Mouse (Mus musculus): ENCODE measurements around the gene Nfib.

Nfib gene

DNA sequence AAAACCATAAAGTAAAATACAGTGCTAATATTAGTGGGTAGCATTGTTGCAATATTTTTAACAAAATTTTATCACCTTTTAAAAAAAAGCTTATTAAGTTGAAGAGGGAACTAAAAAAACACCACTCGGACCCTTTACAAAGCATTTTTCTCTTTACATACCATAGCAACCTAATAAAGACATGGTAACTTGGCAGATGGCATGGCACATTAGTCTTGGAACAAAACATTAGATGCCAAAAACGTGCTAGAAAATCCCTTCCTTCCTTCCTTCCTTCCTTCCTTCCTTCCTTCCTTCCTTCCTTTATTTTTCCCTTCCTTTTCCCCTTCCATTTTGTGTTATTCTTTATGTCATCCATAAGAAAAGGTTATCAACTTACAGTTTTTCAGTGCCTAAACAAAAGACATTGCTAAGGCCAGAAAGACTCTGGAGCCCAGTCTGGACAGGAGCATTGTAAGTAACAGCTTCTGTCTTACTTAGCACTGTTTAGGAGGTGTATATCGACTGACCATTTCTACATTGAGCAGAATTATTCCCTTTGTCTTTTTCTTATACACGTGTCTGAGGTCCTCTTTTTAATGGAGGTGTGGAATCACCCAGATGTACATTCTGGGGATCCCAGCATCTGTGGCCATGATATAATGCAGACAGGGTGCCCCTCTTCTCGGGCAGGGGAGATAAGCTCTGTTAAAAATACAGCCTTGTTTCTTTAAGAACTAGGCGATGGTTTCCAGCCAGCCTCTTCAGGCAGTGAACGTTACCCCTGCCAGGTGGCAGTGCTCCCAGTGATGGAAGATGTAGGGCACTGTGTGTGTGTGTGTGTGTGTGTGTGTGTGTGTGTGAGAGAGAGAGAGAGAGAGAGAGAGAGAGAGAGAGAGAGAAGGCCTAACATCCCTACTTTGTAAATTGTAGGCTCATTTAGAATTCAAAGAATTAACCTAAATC is 113.2 kb downstream of the Nfib start:
- in situ Hi-C loops (cut with MboI, MseI), result no loop called here

DNA sequence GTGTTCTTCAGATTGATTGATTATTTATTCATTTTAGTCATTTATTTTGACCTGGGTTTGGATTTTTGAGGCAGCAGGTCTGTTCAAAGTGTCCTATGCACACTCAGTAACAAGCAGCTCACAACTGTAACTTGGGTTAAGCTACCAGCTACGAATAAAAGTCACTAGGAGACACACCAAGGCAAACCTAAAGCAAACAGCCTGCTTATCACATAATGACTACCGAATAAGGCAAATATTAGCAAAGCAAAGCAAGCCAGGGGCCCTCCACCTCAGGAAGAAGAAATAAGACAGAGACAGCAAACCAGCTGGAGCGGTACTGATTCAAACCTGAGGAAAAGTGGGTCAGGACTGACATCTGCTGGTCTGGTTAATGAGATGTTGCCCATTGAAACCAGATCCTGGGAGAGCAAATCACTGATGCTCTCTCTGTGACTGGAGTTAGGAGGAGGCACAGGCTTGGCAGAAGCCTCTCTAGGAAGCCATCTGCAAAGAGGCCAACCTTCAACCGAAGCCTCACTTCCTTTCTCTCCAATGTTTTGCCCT is 116.1 kb downstream of the Nfib start:
- in situ Hi-C loops (cut with MboI, MseI), result no loop called here

DNA sequence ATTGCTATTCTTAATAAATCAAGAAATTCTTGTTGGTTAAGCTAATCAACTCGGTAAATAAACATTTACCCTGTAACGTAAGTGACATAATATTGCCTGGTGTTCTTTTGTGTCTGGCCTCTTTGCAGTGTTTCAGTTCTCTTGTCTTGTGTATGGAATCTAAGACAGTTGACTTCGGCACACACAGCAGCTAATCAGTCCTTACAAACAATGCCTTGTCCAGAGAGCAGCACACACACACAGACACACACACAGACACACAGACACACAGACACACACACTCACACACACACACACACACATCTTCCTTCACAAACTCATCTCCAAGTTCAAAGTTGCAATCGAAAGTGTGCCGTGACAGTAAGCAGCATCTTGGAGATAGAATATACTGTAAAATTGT is 116.8 kb downstream of the Nfib start:
- in situ Hi-C loops (cut with MboI, MseI), result no loop called here

DNA sequence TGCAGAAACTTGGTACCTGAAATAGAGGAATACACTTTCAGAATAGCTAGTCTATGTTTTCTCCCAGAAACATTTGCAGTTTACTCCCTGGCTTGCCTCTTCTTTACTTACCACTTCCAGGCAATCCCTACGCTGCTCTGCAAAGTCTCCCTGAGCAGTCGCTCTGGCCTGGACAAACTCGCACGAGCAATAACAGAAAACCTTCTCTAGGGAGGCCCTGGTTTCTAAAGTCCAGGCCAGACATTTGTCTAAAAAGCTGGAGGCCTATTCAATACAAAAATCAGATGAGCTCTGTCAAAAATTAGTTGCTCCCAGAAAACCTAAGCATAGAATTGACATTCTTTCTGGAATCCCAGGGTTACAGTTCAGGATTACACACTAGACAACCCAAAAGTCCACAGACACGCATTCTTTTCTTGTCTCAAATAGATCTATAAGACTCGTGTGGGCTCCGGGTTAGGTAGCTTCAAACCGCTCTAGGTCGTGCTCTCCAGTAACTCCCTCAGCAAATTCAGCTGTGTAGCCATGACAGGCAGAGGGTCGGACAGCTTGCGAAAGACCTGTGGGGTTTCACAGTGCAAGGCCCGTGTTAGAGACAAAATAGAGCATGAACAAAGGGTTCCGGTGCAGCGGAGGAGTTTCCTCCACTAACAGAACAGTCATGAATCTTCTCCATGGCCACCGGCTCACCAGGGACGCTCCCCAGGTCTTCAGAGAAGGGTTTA is 118.2 kb downstream of the Nfib start:
- in situ Hi-C loops (cut with MboI, MseI), result no loop called here

DNA sequence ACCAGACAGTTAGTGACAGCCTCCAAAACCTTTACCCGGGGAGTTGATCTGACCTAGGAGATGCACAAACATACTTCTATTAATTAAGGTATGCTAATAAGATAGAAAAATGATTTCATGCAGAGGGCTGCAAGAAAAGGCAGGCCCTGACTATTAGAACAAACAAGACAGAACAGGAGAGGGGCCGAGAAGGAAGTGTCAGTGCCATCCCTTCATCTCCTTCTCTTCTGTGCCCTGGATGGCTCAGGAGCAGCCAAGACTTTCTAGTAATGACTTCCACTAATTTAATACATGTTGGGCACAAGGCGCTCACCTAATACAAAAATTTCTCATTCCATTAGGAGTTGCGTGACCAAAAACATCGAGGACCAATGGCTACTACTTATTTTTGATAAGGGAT is 118.9 kb downstream of the Nfib start:
- in situ Hi-C loops (cut with MboI, MseI), result no loop called here

DNA sequence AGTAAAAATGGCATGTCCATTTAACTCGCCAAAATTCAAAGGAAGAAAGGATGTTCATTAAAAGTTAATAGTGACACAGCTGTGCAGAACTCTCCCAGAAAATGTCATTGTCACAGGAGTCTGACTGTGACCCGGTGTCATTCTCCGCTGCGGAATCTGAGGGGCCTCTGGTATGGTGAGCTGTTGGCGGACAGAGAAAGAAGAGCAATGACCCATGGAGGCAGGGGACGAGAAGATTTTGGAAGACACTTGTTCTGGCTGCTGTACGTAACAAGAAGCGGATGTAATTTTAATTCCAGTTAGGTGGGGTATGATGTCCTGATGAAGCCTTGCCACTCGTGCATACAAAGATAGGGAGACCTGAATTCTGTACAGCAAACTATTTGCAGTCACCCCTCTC is 120.0 kb downstream of the Nfib start:
- in situ Hi-C loops (cut with MboI, MseI), result no loop called here

DNA sequence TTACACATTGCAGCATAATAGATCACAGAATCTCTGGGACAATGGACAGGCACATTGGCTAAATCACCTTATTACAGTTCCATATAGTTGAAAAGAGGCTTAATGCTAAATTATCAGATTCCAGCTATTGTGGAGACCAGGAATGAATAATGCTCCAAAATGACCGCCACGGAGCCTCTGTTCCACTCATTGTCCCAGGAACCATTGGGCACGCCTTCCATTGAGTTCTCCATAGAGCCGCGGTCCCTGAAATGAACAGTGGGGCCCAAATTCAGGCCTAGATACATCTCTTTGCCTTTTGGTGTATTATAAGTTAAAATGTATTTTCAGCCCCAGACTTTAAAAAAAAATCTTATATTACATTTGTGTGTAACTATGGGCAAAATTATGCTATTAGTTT is 120.5 kb downstream of the Nfib start:
- in situ Hi-C loops (cut with MboI, MseI), result no loop called here

DNA sequence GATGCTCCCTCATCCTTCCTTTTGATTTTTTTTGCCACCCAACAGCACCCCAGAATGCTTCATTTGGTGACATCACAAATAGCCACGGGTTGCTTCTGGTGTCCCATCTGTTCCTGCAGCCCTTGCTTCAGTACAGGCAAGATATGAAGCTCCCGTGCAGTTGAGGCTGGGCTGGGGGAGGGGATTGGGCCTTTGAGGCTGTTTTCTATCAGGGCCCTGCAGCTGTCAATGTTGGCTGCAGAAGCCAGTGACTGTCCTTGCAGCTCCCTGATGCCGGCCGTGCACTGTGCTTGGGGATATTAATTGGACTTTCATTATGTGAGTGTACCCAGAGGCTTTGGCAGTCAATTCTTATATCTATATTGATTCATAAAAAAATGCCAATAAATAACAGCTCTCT is 121.0 kb downstream of the Nfib start:
- in situ Hi-C loops (cut with MboI, MseI), result no loop called here

DNA sequence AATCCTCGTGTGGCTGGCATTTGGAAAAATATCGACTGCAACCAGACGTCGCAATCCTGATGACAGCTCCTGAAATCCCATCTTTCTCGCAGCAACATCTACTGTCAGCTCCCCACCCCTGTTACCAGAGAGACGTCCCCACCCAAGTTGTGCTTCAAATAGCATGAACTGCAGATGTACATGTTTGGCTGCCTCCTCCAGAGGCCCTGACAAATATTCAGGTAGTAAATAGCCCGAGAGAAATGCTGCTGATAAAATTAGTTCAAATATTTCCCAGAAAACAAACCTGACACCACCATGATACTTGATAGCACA is 132.3 kb downstream of the Nfib start:
- in situ Hi-C loops (cut with MboI, MseI), result no loop called here

DNA sequence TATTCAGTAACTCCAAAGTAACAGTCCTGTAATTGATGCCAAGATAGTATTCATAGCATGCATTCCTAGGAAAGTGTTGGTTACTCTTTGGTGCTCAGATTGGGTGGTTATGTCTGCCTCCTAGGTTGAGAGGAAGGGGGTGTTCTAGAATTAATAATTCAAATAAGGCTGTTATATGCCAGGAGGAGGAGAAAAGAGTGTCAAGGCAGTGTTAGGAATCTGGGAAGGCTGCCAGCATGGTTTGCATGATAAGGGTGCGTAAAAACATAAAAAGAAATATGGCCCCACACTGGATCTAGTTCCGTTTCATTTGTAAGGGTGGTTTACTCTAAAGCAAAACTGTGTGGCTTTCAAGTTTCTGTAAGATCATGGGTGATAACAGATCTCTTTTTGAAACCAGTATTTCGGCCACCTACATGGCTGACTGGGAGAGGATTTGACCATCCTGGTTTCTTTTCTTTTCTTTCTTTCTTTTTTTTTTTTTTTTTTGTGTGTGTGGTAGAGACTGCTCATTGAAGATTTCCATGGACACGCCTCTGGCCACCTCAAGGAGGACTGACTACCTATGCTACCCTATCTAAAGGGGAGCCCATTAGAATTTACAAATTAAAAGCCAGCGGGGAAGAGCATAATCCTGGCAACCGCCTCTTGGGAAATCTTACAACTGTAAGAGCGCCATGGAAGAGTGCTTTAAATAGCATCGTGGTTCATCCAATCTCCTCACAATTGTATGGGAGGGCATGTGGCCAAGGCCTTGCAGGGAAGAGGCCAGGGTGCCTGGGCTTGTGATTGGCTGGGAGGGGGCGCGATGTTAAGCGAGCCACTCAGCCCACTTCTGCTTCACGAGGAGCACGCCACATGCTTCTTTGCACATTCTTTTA is 132.9 kb downstream of the Nfib start:
- in situ Hi-C loops (cut with MboI, MseI), result no loop called here

DNA sequence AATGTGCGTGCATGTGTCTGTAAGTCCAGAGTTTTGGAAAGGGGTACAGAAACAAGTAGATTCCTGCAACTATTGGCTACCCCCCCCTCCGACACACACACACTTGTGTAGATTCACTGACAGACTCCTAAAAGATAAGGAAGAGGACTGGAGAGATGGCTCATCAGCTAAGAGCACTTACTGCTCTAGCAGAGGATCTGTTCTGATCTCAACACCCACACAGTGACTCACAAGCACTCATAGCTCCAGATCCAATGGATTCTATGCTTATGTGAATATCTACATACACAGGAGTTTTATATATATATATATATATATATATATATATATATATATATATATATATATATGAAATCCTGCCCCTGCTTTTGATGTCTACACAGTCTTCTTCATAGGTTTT is 146.7 kb downstream of the Nfib start:
- in situ Hi-C loops (cut with MboI, MseI), result no loop called here

DNA sequence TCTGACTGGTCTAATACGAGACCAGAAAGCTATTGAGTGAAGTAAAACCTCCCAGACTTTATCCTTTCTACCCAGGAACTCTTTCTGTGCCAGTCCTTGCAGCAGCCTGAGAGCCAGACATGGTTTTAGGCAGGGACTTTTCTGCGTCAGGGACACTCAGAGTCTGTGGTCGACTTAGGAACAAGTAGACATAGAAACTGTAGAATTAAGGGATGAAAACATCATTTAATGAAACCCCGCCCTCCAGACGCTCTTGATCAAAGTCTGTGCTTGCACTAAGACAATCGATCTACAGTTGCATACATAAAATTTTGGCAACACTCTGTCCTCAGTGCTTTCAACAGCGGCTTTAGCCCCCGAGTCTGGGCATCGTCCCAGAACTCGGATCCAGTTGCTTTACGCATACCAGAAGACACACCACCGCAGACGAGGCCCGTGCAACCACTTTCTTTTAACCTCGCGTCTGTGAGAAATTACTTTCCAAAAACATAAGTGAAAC is 149.8 kb downstream of the Nfib start:
- in situ Hi-C loops (cut with MboI, MseI), result no loop called here

DNA sequence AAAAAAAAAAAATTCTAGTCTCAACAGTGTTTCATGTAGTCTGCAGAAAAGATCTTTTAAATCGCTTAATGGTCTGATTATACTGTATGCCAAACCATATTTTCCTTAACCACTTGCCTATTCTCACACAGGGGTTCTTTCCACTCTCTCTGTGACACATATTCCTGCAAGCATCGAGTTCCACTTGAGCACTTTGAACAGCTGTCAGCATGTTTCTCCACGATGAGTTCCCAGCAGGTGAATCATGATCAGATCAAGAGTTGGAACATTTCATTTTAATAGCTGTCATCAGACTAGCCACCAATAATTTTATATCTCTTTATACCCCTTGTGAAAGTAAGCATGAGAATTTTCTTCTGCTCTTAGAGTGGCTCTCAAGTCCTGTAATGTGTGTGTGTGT is 151.9 kb downstream of the Nfib start:
- in situ Hi-C loops (cut with MboI, MseI), result no loop called here

DNA sequence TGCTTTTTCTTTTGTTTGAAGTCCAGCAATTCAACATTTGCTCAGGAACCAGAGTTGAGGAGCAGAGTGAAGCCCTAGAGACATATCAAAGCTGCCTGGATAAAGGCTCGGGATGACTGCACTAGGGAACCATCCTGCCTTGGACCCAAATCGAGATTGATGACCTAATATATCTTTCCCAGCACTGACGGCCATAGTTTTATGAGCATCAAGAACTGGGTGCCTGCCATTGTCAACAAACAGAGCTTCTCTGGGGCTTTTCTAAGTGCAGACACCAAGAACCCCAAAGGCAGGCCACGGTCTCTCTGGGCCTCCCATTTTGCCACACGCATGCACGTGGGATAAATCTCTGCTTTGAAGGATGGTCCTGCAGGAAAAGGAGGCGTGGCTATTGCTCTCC is 153.3 kb downstream of the Nfib start:
- in situ Hi-C loops (cut with MboI, MseI), result no loop called here

DNA sequence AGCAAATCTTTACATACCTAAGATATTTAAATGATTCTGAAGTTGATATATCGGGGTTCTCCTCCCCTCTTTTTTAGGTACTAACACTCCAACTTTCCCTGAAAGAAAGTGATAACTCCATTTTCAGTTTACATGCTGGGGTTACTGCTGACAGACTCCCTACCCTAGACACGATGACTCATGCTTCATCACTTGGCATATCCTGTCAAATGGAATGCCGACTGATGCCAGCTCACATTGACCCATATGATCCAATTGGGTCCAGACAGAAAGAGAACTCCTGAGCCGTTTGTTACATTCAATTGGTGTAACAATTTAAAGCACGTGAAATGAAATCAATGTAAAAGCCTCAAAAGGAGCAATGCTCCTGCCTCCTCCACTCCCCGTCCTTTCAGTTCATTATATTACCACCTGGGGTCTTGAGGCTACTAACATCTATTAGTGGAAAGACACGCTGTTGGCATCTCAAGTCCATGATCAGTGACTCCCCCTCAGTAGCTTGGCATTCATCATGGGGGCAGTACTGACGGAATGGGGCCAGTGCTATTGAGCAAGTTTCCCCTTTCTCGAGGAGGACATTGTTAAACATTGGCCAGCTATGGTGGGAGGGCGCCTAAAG is 155.7 kb downstream of the Nfib start:
- in situ Hi-C loops (cut with MboI, MseI), result loop anchor here (10.0 kb wide), 1 partner anchor 1375 kb away; no protein-coding TSS in a partner anchor

DNA sequence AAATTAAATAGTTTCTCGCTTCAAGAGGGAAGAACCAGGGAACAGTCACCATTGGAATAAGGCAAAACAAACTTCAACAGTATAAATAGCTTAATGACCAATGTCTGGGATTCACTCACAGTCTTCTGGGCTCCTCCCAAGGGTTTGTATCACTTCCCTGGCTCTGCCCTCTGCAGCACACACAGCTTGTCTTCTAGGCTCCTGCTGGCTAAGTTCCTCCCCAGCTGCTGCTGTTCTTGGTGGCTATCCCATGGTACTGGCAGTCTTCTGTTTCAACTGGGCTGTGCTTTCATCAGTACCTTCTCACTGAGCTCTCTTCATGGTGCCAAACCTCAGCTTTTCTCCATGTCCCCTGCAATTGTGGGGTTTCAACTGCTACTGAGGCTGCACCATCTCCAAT is 157.3 kb downstream of the Nfib start:
- in situ Hi-C loops (cut with MboI, MseI), result loop anchor here (10.0 kb wide), 1 partner anchor 1373 kb away; no protein-coding TSS in a partner anchor

DNA sequence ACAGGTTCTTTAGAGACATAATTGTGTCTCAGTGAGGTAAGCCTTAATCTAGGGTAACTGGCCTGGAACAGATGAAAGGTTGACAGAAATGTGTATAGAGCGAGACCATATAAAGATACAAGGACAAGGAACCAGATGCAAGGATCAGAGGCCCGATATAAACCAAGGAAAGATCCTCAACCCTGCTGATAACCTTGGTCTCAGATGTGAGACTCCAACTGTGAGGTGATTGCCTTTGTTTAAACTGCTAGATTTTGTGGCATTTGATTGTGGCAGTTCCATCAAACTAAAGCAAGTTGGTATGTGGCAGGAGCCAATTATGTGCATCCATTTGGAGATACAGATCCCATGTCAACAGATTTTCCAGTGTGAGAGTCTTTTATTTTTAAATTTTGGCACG is 161.6 kb downstream of the Nfib start:
- in situ Hi-C loops (cut with MboI, MseI), result loop anchor here (10.0 kb wide), 1 partner anchor 1369 kb away; no protein-coding TSS in a partner anchor

DNA sequence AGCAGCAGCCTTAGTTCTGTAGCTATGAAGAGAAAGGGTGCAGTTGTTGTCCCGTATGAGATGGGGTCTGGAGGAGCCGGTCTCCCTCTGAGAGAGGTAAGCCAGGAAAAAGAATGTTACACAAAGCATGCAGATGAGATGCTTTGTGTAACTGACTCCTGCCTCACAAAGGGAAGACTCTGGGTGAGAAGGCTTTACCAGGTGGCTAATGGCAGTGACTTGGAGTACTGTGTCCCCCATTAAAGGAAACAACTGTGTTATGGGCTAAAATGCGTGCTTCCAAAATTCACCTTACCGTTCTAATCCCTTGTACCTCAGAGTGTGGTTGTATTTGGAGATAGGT is 162.2 kb downstream of the Nfib start:
- in situ Hi-C loops (cut with MboI, MseI), result loop anchor here (10.0 kb wide), 1 partner anchor 1369 kb away; no protein-coding TSS in a partner anchor

DNA sequence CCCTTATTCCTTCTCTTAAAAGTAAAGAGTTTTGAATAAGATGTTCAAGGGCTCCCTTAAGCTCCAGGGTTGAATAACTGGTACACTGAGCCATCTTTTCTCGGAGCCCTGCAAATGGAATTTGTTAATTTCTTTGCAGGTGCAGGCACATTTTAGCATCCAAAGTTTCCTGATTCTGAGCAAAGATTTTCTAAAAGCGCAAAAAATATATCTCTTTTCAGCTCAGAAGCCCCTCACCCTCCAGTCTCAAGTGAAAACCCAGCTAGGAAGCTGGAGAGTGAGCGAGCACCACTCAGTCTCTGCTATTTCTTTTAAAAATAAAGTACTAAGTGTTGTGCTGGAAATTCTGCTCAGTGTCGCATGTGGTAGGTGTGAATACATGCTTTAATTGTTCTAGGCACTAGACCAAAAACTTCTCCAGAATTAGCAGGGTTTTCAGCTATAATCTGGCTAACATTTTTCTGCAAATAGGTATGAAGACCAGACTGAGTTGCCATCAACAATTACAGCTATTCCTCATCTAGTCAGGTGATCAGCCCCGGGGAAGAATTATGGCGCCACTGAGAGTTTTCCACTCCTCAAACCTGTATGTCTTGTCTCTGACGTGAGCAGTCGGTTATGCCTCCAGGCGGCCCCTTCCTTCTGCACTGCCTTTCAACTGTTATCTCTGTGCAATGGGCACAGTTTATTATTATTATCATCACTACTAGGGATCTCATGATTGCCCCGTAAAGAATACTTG is 162.7 kb downstream of the Nfib start:
- in situ Hi-C loops (cut with MboI, MseI), result loop anchor here (10.0 kb wide), 1 partner anchor 1368 kb away; no protein-coding TSS in a partner anchor

DNA sequence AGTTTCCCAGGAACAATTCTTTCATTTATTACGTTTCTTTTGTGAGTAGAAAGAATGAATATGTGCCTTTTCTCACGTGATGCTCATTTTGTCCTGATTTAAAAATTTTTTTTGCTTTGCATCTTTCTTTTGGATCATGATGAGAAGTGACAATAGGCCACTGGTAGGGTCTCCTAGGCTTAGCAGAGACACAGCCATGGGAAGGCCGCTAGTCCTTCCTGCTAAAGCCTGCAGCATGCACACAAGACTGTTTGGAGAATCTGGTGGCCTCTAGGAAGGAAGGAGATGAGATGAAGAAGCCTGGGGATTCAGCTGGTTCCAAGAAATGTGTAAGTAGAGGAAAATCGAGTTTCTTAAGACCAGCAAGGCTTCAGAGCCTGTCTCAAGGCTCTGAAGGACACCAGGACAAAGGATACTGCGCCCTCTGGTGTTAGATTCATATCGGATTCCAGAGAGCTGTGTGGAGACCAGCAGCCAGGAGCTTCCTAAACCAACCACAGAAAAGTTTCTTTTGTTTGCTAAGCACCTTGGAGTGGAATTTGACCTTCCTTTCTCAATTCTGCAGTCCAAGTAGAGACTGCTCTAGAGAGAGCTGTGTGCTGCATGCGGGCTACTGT is 163.5 kb downstream of the Nfib start:
- in situ Hi-C loops (cut with MboI, MseI), result loop anchor here (10.0 kb wide), 1 partner anchor 1367 kb away; no protein-coding TSS in a partner anchor
